Mouse (Mus musculus): Measurements from ENCODE around the gene Bcl2l13. TPM values are rescaled to one million over a fixed set of nuclear protein-coding genes. Genes with fewer than 3 reads are reported as not detected.
"Not testable (repeated sequence)": the region's sequence is repeated elsewhere in the genome, so short reads cannot be mapped to it uniquely, and the experiment has no call there.

Bcl2l13 gene
- total RNA-seq, 2 experiments from 2014 or later = 20.9 to 38.7 TPM

DNA sequence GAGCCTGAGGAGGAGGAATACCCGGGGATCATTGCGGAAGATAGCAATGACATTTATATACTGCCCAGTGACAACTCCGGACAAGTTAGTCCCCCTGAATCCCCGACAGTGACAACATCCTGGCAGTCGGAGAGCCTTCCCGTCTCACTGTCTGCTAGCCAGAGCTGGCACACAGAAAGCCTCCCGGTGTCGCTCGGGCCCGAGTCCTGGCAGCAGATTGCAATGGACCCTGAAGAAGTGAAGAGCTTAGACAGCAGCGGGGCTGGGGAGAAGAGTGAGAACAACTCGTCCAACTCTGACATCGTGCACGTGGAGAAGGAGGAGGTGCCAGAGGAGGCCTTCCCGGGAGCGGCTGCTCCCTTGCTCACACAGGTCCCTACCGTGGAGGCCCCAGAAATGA is 50.7 kb downstream of the Bcl2l13 start:
- ATAC-seq (replicated peaks; ENCODE audit: low FRiP score, poor library complexity, severe bottlenecking) = no peak

- ATAC-seq (replicated peaks; ENCODE audit: low FRiP score, poor library complexity, severe bottlenecking) = no peak
Measured at GRCm38 (mm10) chr6:120894089-120894488, 58.1 kb downstream of the Bcl2l13 start.

- ATAC-seq (replicated peaks; ENCODE audit: low FRiP score, poor library complexity, severe bottlenecking) = no peak
Measured at GRCm38 (mm10) chr6:120894524-120894923, 58.5 kb downstream of the Bcl2l13 start.

GRCm38 (mm10) chr6:120898188-120898833 is 62.3 kb downstream of the Bcl2l13 start:
- peak; percentile 79 for ATAC-seq (replicated peaks; ENCODE audit: low FRiP score, poor library complexity, severe bottlenecking)

- ATAC-seq (replicated peaks; ENCODE audit: low FRiP score, poor library complexity, severe bottlenecking) = no peak
Measured at GRCm38 (mm10) chr6:120901776-120902645, 66.0 kb downstream of the Bcl2l13 start.

DNA sequence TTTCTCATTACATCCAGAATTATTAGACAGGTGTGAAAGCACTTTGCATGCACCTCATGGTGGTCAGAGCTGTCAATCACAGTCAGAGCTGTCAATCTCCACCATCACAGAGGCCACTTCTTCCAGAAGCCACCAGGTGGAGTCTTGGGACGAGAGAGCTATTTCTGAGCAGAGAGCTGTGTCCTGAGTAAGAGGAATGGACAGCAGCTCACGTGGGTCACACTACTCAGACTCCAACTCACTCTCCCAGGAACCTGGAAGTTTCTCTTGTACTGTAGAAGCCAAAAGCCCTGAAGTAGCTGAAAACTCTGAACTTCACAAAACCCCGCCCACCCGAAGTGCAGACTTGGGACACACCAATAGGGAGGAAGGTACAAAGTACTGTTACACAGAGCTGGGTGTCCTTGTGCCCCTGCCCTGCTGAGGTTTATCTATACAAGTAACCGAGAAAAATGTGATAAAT is 67.5 kb downstream of the Bcl2l13 start:
- ATAC-seq (replicated peaks; ENCODE audit: low FRiP score, poor library complexity, severe bottlenecking) = peak; percentile 90

DNA sequence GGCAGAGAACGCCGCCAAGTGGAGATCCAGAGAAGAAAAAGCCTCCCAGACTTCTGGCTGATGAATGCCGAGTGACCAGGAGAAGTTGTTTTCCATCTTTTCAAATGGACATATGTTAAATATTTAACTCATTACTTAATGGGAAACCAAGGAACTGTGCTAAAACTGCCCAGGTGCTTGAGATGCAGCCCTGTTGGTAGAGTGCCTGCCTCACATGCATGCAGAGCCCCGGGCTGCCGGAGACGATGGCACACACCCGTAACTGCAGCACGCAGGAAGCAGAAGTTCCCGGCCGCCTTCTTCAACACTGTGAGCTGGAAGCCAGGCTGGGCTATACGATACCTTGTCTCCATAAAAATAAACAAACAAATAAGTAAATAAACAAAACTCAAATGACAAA is 67.9 kb downstream of the Bcl2l13 start:
- ATAC-seq (replicated peaks; ENCODE audit: low FRiP score, poor library complexity, severe bottlenecking) = no peak

GRCm38 (mm10) chr6:120905111-120905510 is 69.1 kb downstream of the Bcl2l13 start:
- ATAC-seq (replicated peaks; ENCODE audit: low FRiP score, poor library complexity, severe bottlenecking) = no peak

DNA sequence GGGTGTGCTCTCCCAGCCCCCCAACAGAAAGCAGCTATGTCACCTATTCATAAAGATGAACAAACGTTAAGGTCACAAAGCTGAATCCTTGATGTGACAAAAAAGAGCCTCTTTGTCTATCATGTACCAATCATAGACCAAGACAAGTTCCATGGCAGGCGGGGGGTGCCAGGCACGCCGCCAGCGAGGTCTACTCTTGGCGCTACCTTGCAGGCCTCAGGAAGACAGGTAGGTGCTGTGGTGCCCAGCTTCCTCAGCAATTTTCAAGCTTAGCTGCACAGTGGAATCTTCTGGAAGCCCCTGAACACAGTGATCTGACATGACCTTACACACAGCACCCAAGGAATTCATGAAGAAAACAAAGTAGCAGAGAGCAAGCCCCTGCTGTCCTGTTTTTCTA is 70.5 kb downstream of the Bcl2l13 start:
- ATAC-seq (replicated peaks; ENCODE audit: low FRiP score, poor library complexity, severe bottlenecking) = no peak

- not testable (repeated sequence) for ATAC-seq (replicated peaks; ENCODE audit: low FRiP score, poor library complexity, severe bottlenecking)
Measured at GRCm38 (mm10) chr6:120907876-120908597, 72.0 kb downstream of the Bcl2l13 start.

- no peak for ATAC-seq (replicated peaks; ENCODE audit: low FRiP score, poor library complexity, severe bottlenecking)
Measured at GRCm38 (mm10) chr6:120909501-120909900, 73.5 kb downstream of the Bcl2l13 start.

GRCm38 (mm10) chr6:120911213-120912007 is 75.4 kb downstream of the Bcl2l13 start:
- 0 out of 2 replicates have a peak, but pooled peaks have one; percentile 23 for ATAC-seq (replicated peaks; ENCODE audit: low FRiP score, poor library complexity, severe bottlenecking)

DNA sequence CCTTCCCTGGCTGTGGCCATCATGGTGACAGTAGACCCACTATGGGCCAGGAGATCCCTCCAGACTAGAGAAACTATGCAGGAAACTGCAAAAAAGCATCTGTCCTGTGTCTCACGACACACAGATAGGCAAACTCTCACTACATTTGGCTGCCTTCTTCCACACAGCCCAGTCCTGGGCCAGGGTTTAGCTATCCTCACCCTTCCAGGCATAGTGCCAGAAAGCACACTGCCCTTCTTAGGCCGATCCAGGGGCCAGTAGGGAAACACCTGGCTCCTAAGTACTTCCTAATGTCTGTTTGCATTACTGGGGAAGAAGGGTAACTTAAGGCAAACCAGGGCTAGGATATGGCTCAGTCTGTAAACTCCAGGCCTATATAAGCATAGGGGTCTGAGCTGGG is 76.9 kb downstream of the Bcl2l13 start:
- ATAC-seq (replicated peaks; ENCODE audit: low FRiP score, poor library complexity, severe bottlenecking) = no peak

GRCm38 (mm10) chr6:120913783-120914182 is 77.8 kb downstream of the Bcl2l13 start:
- no peak for ATAC-seq (replicated peaks; ENCODE audit: low FRiP score, poor library complexity, severe bottlenecking)

- ATAC-seq (replicated peaks; ENCODE audit: low FRiP score, poor library complexity, severe bottlenecking) = peak; percentile 38; the same call in 1 of the 2 replicates
Measured at GRCm38 (mm10) chr6:120914533-120914910, 78.5 kb downstream of the Bcl2l13 start.

DNA sequence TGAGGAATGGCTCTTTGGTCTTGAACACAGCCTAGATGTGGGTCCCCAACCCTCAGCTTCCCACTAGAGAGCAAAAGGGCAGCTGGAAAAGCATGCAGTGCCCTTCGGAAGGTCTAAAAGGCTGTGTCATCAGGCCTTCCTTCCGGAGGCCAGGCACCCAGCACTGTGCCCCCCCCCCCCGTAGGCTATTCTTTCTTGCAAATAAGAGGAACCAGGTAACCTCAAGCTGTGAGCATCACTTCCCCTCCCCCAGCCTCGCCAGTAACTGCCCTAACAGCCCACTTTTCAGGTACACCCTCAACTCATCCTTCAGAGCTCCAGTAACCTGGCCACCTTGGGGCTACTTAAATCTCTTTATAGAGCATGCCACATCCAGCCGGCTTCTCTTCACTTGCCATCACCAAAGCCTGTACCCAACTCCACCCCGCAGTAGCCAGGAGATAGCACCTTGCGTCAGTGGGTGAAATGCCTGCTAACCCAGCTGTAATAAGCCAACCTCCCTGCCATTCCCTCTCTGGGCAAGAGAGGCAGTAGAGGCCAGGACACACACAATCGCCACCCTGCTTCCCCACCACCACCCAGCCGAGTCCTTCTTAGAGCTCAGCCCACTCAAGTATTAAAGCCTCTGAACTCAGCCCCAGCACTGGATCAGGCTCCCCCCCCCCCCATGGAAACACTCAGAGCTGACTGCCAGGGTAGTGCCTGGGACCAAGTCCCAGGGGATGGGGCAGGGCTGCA is 79.1 kb downstream of the Bcl2l13 start:
- peak; percentile 79 for ATAC-seq (replicated peaks; ENCODE audit: low FRiP score, poor library complexity, severe bottlenecking)

DNA sequence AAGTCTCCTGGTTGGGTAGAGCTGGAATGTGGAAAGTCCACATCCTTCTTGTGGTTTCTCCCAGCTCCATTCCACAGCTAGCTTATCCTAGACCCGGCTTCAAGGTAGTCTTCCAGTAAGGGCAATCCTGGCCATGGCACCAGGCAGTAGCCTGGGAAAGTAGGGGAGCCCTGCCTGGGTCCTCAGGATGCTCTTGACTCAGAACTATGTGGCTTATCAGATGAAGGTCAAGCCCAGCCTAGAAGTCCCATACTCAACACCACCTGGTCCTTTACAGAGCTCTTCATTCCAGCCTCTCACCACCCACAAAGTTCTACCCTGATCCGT is 79.6 kb downstream of the Bcl2l13 start:
- ATAC-seq (replicated peaks; ENCODE audit: low FRiP score, poor library complexity, severe bottlenecking) = no peak

DNA sequence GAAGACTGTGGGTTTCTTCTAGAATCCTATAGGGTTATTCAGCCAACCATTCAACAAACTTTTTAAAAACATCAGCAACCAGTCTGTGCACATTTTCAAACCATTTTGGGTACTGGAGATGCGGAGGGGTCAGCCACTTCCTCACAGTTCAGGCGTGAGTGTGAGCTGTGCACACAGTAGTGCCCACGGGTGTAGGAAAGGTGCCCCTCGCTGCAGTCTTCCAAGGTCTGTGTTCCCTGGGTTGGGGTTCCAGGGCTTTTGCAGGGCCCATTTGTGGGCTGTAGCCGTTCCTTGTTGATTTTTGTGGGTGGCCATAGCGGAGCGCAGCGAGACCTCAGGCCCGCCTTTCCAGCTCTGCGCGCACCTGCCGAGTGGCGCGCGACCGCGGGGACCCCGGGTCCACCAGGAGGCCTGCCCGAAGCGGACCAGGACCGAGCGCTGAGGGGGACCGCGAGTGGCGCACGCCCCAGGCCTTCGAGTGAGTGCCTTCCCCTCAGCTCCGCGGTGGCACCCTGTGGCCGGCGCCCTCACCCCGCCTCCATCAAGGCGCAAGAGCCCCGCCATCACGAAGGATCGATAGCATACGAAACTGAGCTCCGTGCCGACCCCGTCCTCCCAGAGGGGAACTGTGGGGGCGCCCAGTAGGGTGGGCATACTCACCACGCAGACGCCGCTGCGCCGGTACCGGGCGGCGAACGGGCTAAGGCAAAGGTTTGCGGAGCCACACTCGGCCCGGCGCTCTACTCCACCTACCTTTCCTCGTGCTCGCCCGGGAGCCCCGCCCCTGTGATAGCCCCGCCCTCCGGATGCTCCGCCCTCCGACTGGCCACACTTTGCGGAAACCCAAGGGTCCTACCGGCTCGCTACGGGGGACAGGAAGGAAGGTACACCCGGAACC is 80.3 kb downstream of the Bcl2l13 start, which contains the start of gene Bid:
Bid (minus strand) TSS at position 780 of the 898 bp plus-strand sequence.
- peak; percentile 82 for ATAC-seq (replicated peaks; ENCODE audit: low FRiP score, poor library complexity, severe bottlenecking)
